Mouse (Mus musculus) heart, embryonic 10.5 days (tissue): ENCODE measurements around the gene Bik. TPM values are rescaled to one million over a fixed set of nuclear protein-coding genes. Genes with fewer than 3 reads are reported as not detected.

ENCODE experiments used
- DNase-seq: peaks from one replicate; pipeline ENCODE4 v3.0.0-alpha.2; 2017; ENCODE audit warnings: low spot score
- H3K27ac ChIP-seq: fragments of 300-500 bp; sonication (generic); 2 replicates; pipeline ENCODE4 v1.5.1; 2016; ENCODE audit warnings: mild to moderate bottlenecking
- H3K27me3 ChIP-seq: fragments of 300-500 bp; sonication (generic); 2 replicates; pipeline ENCODE4 v1.6.1; 2016; ENCODE audit warnings: mild to moderate bottlenecking; ENCODE audit not compliant: poor library complexity, insufficient read depth, severe bottlenecking
- H3K36me3 ChIP-seq: fragments of 300-500 bp; sonication (generic); 2 replicates; pipeline ENCODE4 v1.6.1; 2016; ENCODE audit warnings: mild to moderate bottlenecking, moderate library complexity
- H3K4me1 ChIP-seq: fragments of 300-500 bp; sonication (generic); 2 replicates; pipeline ENCODE4 v1.6.1; 2016; ENCODE audit warnings: mild to moderate bottlenecking
- H3K4me3 ChIP-seq: fragments of 300-500 bp; sonication (generic); 2 replicates; pipeline ENCODE4 v1.5.1; 2016; ENCODE audit warnings: mild to moderate bottlenecking, moderate library complexity
- H3K9me3 ChIP-seq: fragments of 300-500 bp; sonication (generic); 2 replicates; pipeline ENCODE4 v1.6.1; 2016; ENCODE audit warnings: mild to moderate bottlenecking, moderate library complexity
- WGBS: fragments of 180-500 bp; shearing (Covaris S2); methylation state at CpG from one replicate; pipeline ENCODE4 v1.1.7; 2016; 5-methylcytosine and 5-hydroxymethylcytosine counted together
- polyA plus RNA-seq: library from polyadenylated mRNA; unstranded; fragments of >200 nt; fragmentation: Nextera tagmentation; extraction: Ambion mirVana; gene quantifications from 2 replicates; pipeline ENCODE4 v1.2.1, GENCODE M21; 2016

The Bik gene
- polyA plus RNA-seq, 1 experiment from 2014 or later = 17.4 TPM

GRCm38 (mm10) chr15:83535890-83536231 is 9.2 kb downstream of the Bik start:
- Histone ChIP-seq H3K4me1 (peaks cover 55% of the 10 kb centered on the region), H3K36me3 (peaks cover 37% of the 10 kb centered on the region), H3K27ac (peak overlapping the region; percentile 85), H3K4me3 (no peak overlapping the region), H3K9me3 (no peaks in the 10 kb centered on the region), H3K27me3 (no peaks in the 10 kb centered on the region)
- 70% methylated on average over 6 of the region's 6 CpGs for WGBS
- no peak for DNase-seq

- H3K4me3 ChIP-seq = no peak overlapping the region
- WGBS = 94% methylated on average over 2 of the region's 2 CpGs
- H3K36me3 ChIP-seq = peaks cover 44% of the 10 kb centered on the region
- DNase-seq = no peak
- no peaks in the 10 kb centered on the region for H3K27me3 ChIP-seq
- no peaks in the 10 kb centered on the region for H3K9me3 ChIP-seq
- 0 out of 2 replicates have a peak overlapping the region, but pooled peaks have one; percentile 74 for H3K27ac ChIP-seq
- H3K4me1 ChIP-seq = peaks cover 56% of the 10 kb centered on the region
Observed at GRCm38 (mm10) chr15:83538855-83539254, 12.2 kb downstream of the Bik start.

- H3K27me3 ChIP-seq = no peaks in the 10 kb centered on the region
- H3K9me3 ChIP-seq = no peaks in the 10 kb centered on the region
- H3K36me3 ChIP-seq = peaks cover 51% of the 10 kb centered on the region
- peak overlapping the region; percentile 74 for H3K27ac ChIP-seq
- WGBS = 32% methylated on average over 4 of the region's 4 CpGs
- DNase-seq = no peak
- H3K4me3 ChIP-seq = no peak overlapping the region; the same call in 1 of the 2 replicates
- H3K4me1 ChIP-seq = peaks cover 45% of the 10 kb centered on the region
Observed at GRCm38 (mm10) chr15:83539905-83540304, 13.2 kb downstream of the Bik start.

- H3K27me3 ChIP-seq = no peaks in the 10 kb centered on the region
- DNase-seq = no peak
- peaks cover 60% of the 10 kb centered on the region for H3K36me3 ChIP-seq
- H3K27ac ChIP-seq = peak overlapping the region; percentile 4; the same call in 1 of the 2 replicates
- no peaks in the 10 kb centered on the region for H3K9me3 ChIP-seq
- no peak overlapping the region for H3K4me3 ChIP-seq
- H3K4me1 ChIP-seq = peaks cover 30% of the 10 kb centered on the region
- WGBS = 76% methylated on average over 9 of the region's 9 CpGs
Observed at GRCm38 (mm10) chr15:83541647-83542287, 15.1 kb downstream of the Bik start.

- Histone ChIP-seq H3K27me3 (no peaks in the 10 kb centered on the region), H3K36me3 (peaks cover 95% of the 10 kb centered on the region), H3K9me3 (no peaks in the 10 kb centered on the region), H3K4me1 (peaks cover 8% of the 10 kb centered on the region), H3K4me3 (no peak overlapping the region), H3K27ac (no peak overlapping the region)
- DNase-seq = no peak
- 91% methylated on average over 7 of the region's 7 CpGs for WGBS
Observed at GRCm38 (mm10) chr15:83546029-83546428, 19.4 kb downstream of the Bik start.

GRCm38 (mm10) chr15:83547144-83547543 is 20.5 kb downstream of the Bik start:
- 90% methylated on average over 8 of the region's 8 CpGs for WGBS
- H3K4me1 ChIP-seq = no peaks in the 10 kb centered on the region; the same call in 1 of the 2 replicates
- DNase-seq = no peak
- no peak overlapping the region for H3K4me3 ChIP-seq
- H3K9me3 ChIP-seq = no peaks in the 10 kb centered on the region
- H3K36me3 ChIP-seq = peaks cover 99% of the 10 kb centered on the region
- H3K27me3 ChIP-seq = no peaks in the 10 kb centered on the region
- H3K27ac ChIP-seq = no peak overlapping the region

GRCm38 (mm10) chr15:83550137-83550536 is 23.5 kb downstream of the Bik start:
- H3K36me3 ChIP-seq = peaks cover 81% of the 10 kb centered on the region

GRCm38 (mm10) chr15:83553831-83554230 is 27.2 kb downstream of the Bik start:
- H3K9me3 ChIP-seq = no peaks in the 10 kb centered on the region

More at GRCm38 (mm10) chr15:83550137-83550536, 23.5 kb downstream of the Bik start:
- WGBS = 83% methylated on average over 2 of the region's 2 CpGs
- peaks cover 7% of the 10 kb centered on the region for H3K4me1 ChIP-seq
- H3K27ac ChIP-seq = no peak overlapping the region
- DNase-seq = no peak
- no peaks in the 10 kb centered on the region for H3K9me3 ChIP-seq
- H3K27me3 ChIP-seq = no peaks in the 10 kb centered on the region
- H3K4me3 ChIP-seq = no peak overlapping the region

GRCm38 (mm10) chr15:83555161-83555974 is 28.7 kb downstream of the Bik start:
- WGBS = under 1% methylated on average over 74 of the region's 74 CpGs
- DNase-seq = peak; percentile 95
- H3K36me3 ChIP-seq = peaks cover 28% of the 10 kb centered on the region
- H3K4me3 ChIP-seq = peak overlapping the region; percentile 97
- peaks cover 12% of the 10 kb centered on the region for H3K4me1 ChIP-seq
- H3K27me3 ChIP-seq = no peaks in the 10 kb centered on the region
- H3K27ac ChIP-seq = peak overlapping the region; percentile 96
- H3K9me3 ChIP-seq = no peaks in the 10 kb centered on the region

More at GRCm38 (mm10) chr15:83553831-83554230, 27.2 kb downstream of the Bik start:
- DNase-seq = no peak
- H3K4me3 ChIP-seq = no peak overlapping the region
- peaks cover 44% of the 10 kb centered on the region for H3K36me3 ChIP-seq
- no peak overlapping the region for H3K27ac ChIP-seq
- no peaks in the 10 kb centered on the region for H3K27me3 ChIP-seq
- H3K4me1 ChIP-seq = peaks cover 12% of the 10 kb centered on the region

- Histone ChIP-seq H3K27ac (no peak overlapping the region), H3K36me3 (no peaks in the 10 kb centered on the region), H3K4me3 (no peak overlapping the region), H3K27me3 (0 out of 2 replicates have a peak, but pooled peaks cover 3% of the 10 kb centered on the region), H3K4me1 (peaks cover 23% of the 10 kb centered on the region; the same call in 1 of the 2 replicates), H3K9me3 (no peaks in the 10 kb centered on the region)
- DNase-seq = no peak
- 55% methylated on average over 5 of the region's 5 CpGs for WGBS
Observed at GRCm38 (mm10) chr15:83560941-83561477, 34.3 kb downstream of the Bik start.

GRCm38 (mm10) chr15:83562626-83563270 is 36.1 kb downstream of the Bik start:
- H3K27me3 ChIP-seq = 0 out of 2 replicates have a peak, but pooled peaks cover 3% of the 10 kb centered on the region
- H3K36me3 ChIP-seq = no peaks in the 10 kb centered on the region
- peaks cover 23% of the 10 kb centered on the region; the same call in 1 of the 2 replicates for H3K4me1 ChIP-seq
- H3K9me3 ChIP-seq = no peaks in the 10 kb centered on the region
- H3K4me3 ChIP-seq = peak overlapping the region; percentile 69
- peak overlapping the region; percentile 87; the same call in 1 of the 2 replicates for H3K27ac ChIP-seq
- no peak for DNase-seq
- 27% methylated on average over 15 of the region's 15 CpGs for WGBS

- WGBS = under 1% methylated on average over 28 of the region's 28 CpGs
- Histone ChIP-seq H3K27me3 (0 out of 2 replicates have a peak, but pooled peaks cover 3% of the 10 kb centered on the region), H3K4me3 (peak within 1 kb of the TSS; percentile 69), H3K27ac (peak within 1 kb of the TSS; percentile 87), H3K36me3 (no peaks in the 10 kb centered on the region), H3K9me3 (no peaks in the 10 kb centered on the region), H3K4me1 (peaks cover 23% of the 10 kb centered on the region; the same call in 1 of the 2 replicates)
- DNase-seq = peak; percentile 86
Observed at GRCm38 (mm10) chr15:83563327-83563856, 36.7 kb downstream of the Bik start, which contains the start of the genes Tspo and Mcat. Tspo (plus strand) TSS chr15:83563592. Mcat (minus strand) TSS chr15:83563787.
